Mouse (Mus musculus) thymus, adult 2 months (tissue): ENCODE data around the gene Bach2. TPM values are rescaled to one million over a fixed set of nuclear protein-coding genes. Genes with fewer than 3 reads are reported as not detected.

Experiments used
- DNase-seq: peaks from one replicate; pipeline ENCODE4 v3.0.0; 2021
- H3K27ac ChIP-seq: fragments of 200-500 bp; 2 replicates; pipeline ENCODE4 v1.5.1; 2012; ENCODE audit warnings: low read length, control low read depth; ENCODE audit not compliant: control insufficient read depth, insufficient read depth
- H3K27me3 ChIP-seq: fragments of 200-500 bp; 2 replicates; pipeline ENCODE4 v1.6.1; 2012; ENCODE audit warnings: mild to moderate bottlenecking, low read length, moderate library complexity, mixed read lengths; ENCODE audit not compliant: control insufficient read depth, insufficient read depth
- H3K36me3 ChIP-seq: fragments of 200-500 bp; 2 replicates; pipeline ENCODE4 v1.6.1; 2012; ENCODE audit warnings: mild to moderate bottlenecking, low read length, moderate library complexity; ENCODE audit not compliant: control insufficient read depth, insufficient read depth
- H3K4me1 ChIP-seq: fragments of 200-500 bp; replicated peaks from 2 replicates; pipeline ENCODE4 v1.6.1; 2012; ENCODE audit warnings: low read length; ENCODE audit not compliant: control insufficient read depth, insufficient read depth
- H3K4me3 ChIP-seq: fragments of 200-500 bp; 2 replicates; pipeline ENCODE4 v1.5.1; 2012; ENCODE audit warnings: mild to moderate bottlenecking, low read length, control low read depth, moderate library complexity; ENCODE audit not compliant: control insufficient read depth, insufficient read depth
- CTCF ChIP-seq: fragments of 200-500 bp; IDR thresholded peaks from 2 replicates; pipeline ENCODE4 v1.5.1; 2012; ENCODE audit warnings: mild to moderate bottlenecking, control low read depth, low read length, moderate library complexity, borderline replicate concordance; ENCODE audit not compliant: control insufficient read depth, poor library complexity, insufficient read depth; ENCODE audit errors: extremely low read depth
- POLR2A ChIP-seq: fragments of 200-500 bp; IDR thresholded peaks from 2 replicates; pipeline ENCODE4 v1.6.1; 2012; ENCODE audit warnings: mild to moderate bottlenecking, low read length, control low read depth, moderate library complexity; ENCODE audit not compliant: control insufficient read depth, poor library complexity, insufficient read depth; ENCODE audit errors: extremely low read depth
- WGBS: fragments of 180-500 bp; shearing (Covaris S2); methylation state at CpG from one replicate; pipeline ENCODE4 v1.1.7; 2018; 5-methylcytosine and 5-hydroxymethylcytosine counted together
- polyA plus RNA-seq: library from polyadenylated mRNA; depleted of rRNA; stranded (reverse); fragments of >200 nt; gene quantifications from 2 replicates; pipeline ENCODE4 v1.2.3, GENCODE M21; 2012

Bach2 gene
- polyA plus RNA-seq, 1 experiment, result 9.4 TPM

- WGBS, result 94% methylated on average over 11 of the region's 11 CpGs
- Histone ChIP-seq H3K4me3 (no peak overlapping the region), H3K27ac (no peak overlapping the region), H3K36me3 (no peaks in the 10 kb centered on the region), H3K27me3 (no peaks in the 10 kb centered on the region), H3K4me1 (0 out of 2 replicates have a peak, but pooled peaks cover 3% of the 10 kb centered on the region)
- DNase-seq, result no peak
- TF ChIP-seq POLR2A (no peak), CTCF (no peak)
These were observed 7.1 kb upstream of the Bach2 start for GRCm38 (mm10) chr4:32231258-32232055.

- Histone ChIP-seq H3K4me3 (no peak overlapping the region), H3K27me3 (no peaks in the 10 kb centered on the region), H3K27ac (no peak overlapping the region), H3K36me3 (no peaks in the 10 kb centered on the region), H3K4me1 (peaks cover 7% of the 10 kb centered on the region)
- TF ChIP-seq POLR2A (no peak), CTCF (no peak)
- WGBS, result 95% methylated on average over 16 of the region's 16 CpGs
- no peak for DNase-seq
These were observed 2.5 kb upstream of the Bach2 start for GRCm38 (mm10) chr4:32235920-32236705.

- Histone ChIP-seq H3K27ac (peak overlapping the region; percentile 47; the same call in 1 of the 2 replicates), H3K4me3 (peak overlapping the region; percentile 96), H3K36me3 (no peaks in the 10 kb centered on the region), H3K27me3 (no peaks in the 10 kb centered on the region), H3K4me1 (peaks cover 7% of the 10 kb centered on the region)
- TF ChIP-seq POLR2A (peak; percentile 16), CTCF (no peak)
- peak; percentile 69 for DNase-seq
- WGBS, result under 1% methylated on average over 99 of the region's 100 CpGs
These were observed 531 bp downstream of the Bach2 start for GRCm38 (mm10) chr4:32238921-32239748.

- peak; percentile 74 for DNase-seq
- Histone ChIP-seq H3K36me3 (no peaks in the 10 kb centered on the region), H3K27me3 (no peaks in the 10 kb centered on the region), H3K4me3 (peak overlapping the region; percentile 96), H3K4me1 (peaks cover 7% of the 10 kb centered on the region), H3K27ac (peak overlapping the region; percentile 47; the same call in 1 of the 2 replicates)
- TF ChIP-seq POLR2A, result no peak
- no peak for TF ChIP-seq CTCF
- WGBS, result under 1% methylated on average over 26 of the region's 26 CpGs
These were observed 1.1 kb downstream of the Bach2 start for GRCm38 (mm10) chr4:32239749-32240131.

- H3K4me3 ChIP-seq, result peak overlapping the region; percentile 22; the same call in 1 of the 2 replicates
- WGBS, result 66% methylated on average over 9 of the region's 9 CpGs
- H3K27ac ChIP-seq, result peak overlapping the region; percentile 39; the same call in 1 of the 2 replicates
- TF ChIP-seq CTCF, result no peak
- no peak for TF ChIP-seq POLR2A
- peaks cover 7% of the 10 kb centered on the region for H3K4me1 ChIP-seq
- no peaks in the 10 kb centered on the region for H3K36me3 ChIP-seq
- DNase-seq, result no peak
- H3K27me3 ChIP-seq, result no peaks in the 10 kb centered on the region
These were observed 1.9 kb downstream of the Bach2 start for GRCm38 (mm10) chr4:32240457-32241030.

- H3K4me3 ChIP-seq, result no peak overlapping the region
- H3K27me3 ChIP-seq, result no peaks in the 10 kb centered on the region
- H3K27ac ChIP-seq, result no peak overlapping the region
- TF ChIP-seq POLR2A (no peak), CTCF (no peak)
- no peak for DNase-seq
- WGBS, result 90% methylated on average over 6 of the region's 6 CpGs
- no peaks in the 10 kb centered on the region for H3K36me3 ChIP-seq
- H3K4me1 ChIP-seq, result peaks cover 7% of the 10 kb centered on the region
These were observed 2.9 kb downstream of the Bach2 start for GRCm38 (mm10) chr4:32241351-32241980.
